Mouse (Mus musculus) hematopoietic stem cell, adult 5-6 weeks (primary cell): Measurements from ENCODE around the gene N4bp3. TPM values are rescaled to one million over a fixed set of nuclear protein-coding genes. Genes with fewer than 3 reads are reported as not detected.
"Not testable (repeated sequence)": the region's sequence is repeated elsewhere in the genome, so short reads cannot be mapped to it uniquely, and the experiment has no call there.

ENCODE experiments used
- ATAC-seq, 2 experiments: fragments of 125-278 bp in 1 of 2; replicated peaks in 1 of 2; 2 replicates each; pipeline ENCODE4 v1.8.0; 2016 to 2017; ENCODE audit warnings: inconsistent platforms in 2 of 2, mild to moderate bottlenecking in 2 of 2, moderate number of reproducible peaks in 2 of 2, low read depth in 1 of 2, moderate TSS enrichment in 1 of 2; ENCODE audit not compliant: low FRiP score in 2 of 2, poor library complexity in 2 of 2, severe bottlenecking in 2 of 2, insufficient read depth in 1 of 2, low TSS enrichment in 1 of 2
- total RNA-seq: library from RNA; stranded (forward); fragments of 172-1452, 232-1000 nt; gene quantifications from 2 replicates; pipeline ENCODE4 v1.2.3, GENCODE M21; 2017

N4bp3 gene
- total RNA-seq, 1 experiment from 2014 or later = 5.7 TPM

GRCm38 (mm10) chr11:51636323-51636684 is 14.3 kb downstream of the N4bp3 start:
- ATAC-seq = peak; percentile 25 to 38; a peak in 3 of 4 replicates

GRCm38 (mm10) chr11:51635525-51636322 is 14.9 kb downstream of the N4bp3 start, which contains the start of gene Rmnd5b:
Gene Rmnd5b, minus strand, starts transcription at chr11:51635896.
- ATAC-seq = peak; percentile 13 to 47; a peak in 3 of 4 replicates

GRCm38 (mm10) chr11:51635127-51635524 is 15.5 kb downstream of the N4bp3 start:
- ATAC-seq = no peak

- no peak for ATAC-seq
Measured at GRCm38 (mm10) chr11:51633721-51634120, 16.9 kb downstream of the N4bp3 start.

- not testable (repeated sequence) for ATAC-seq
Measured at GRCm38 (mm10) chr11:51633200-51633599, 17.4 kb downstream of the N4bp3 start.

- peak; percentile 15 to 22; a peak in 2 of 4 replicates for ATAC-seq
Measured at GRCm38 (mm10) chr11:51632130-51632753, 18.4 kb downstream of the N4bp3 start.

GRCm38 (mm10) chr11:51629651-51630314 is 20.9 kb downstream of the N4bp3 start:
- no peak for ATAC-seq

GRCm38 (mm10) chr11:51627907-51628306 is 22.7 kb downstream of the N4bp3 start:
- ATAC-seq = no peak

GRCm38 (mm10) chr11:51627425-51627824 is 23.2 kb downstream of the N4bp3 start:
- ATAC-seq = no peak

- no peak for ATAC-seq
Measured at GRCm38 (mm10) chr11:51625187-51625820, 25.3 kb downstream of the N4bp3 start.

GRCm38 (mm10) chr11:51622971-51623491 is 27.6 kb downstream of the N4bp3 start:
- ATAC-seq = no peak

GRCm38 (mm10) chr11:51621776-51622175 is 28.9 kb downstream of the N4bp3 start:
- no peak for ATAC-seq

GRCm38 (mm10) chr11:51620084-51620483 is 30.6 kb downstream of the N4bp3 start:
- ATAC-seq = no peak

GRCm38 (mm10) chr11:51619409-51620060 is 31.1 kb downstream of the N4bp3 start, which contains the start of gene Nhp2:
Gene Nhp2, plus strand, starts transcription at chr11:51619735.
- ATAC-seq = peak; percentile 72 to 74

- no peak for ATAC-seq
Measured at GRCm38 (mm10) chr11:51618894-51619408, 31.7 kb downstream of the N4bp3 start.

GRCm38 (mm10) chr11:51617693-51618092 is 32.9 kb downstream of the N4bp3 start:
- peak; percentile 36 to 42; a peak in 1 of 4 replicates for ATAC-seq

GRCm38 (mm10) chr11:51616113-51616512 is 34.5 kb downstream of the N4bp3 start:
- not testable (repeated sequence) for ATAC-seq
